In genomic region chr13:21714725-21715124, GRCm38 (mm10) we compare ENCODE assay signal across 8 mouse cellular contexts. TPM values are rescaled to one million over a fixed set of nuclear protein-coding genes. Genes with fewer than 3 reads are reported as not detected.
DNase-seq lines count a peak whose midpoint lies in the region; ATAC-seq and TF ChIP-seq lines count a peak whose summit lies in the region.

No protein-coding gene starts in this region.

- H3K4me1 ChIP-seq in embryonic fibroblast, embryonic 13.5 days (ENCODE audit: control insufficient read depth, insufficient read depth, low read length): peaks cover 13% of the 10 kb centered on the region; the same call in 1 of the 2 replicates
- H3K4me1 ChIP-seq in heart, embryonic 14.5 days (ENCODE audit: control insufficient read depth in 2 of 2, insufficient read depth in 2 of 2, low read length in 2 of 2): peaks cover 3 to 17% of the 10 kb centered on the region in 2 experiments; a peak in 3 of 4 replicates
- H3K4me1 ChIP-seq in liver, postnatal 0 days (ENCODE audit: insufficient read depth): peaks cover 25% of the 10 kb centered on the region
- peaks cover 35% of the 10 kb centered on the region for H3K4me1 ChIP-seq in neural tube, embryonic 13.5 days (replicated peaks)

- TF ChIP-seq CTCF in embryonic fibroblast, embryonic 13.5 days (IDR thresholded peaks at IDR 0.05; ENCODE audit: borderline replicate concordance, insufficient read depth, low read length): no peak
- peak; percentile 96 for TF ChIP-seq CTCF in liver, postnatal 0 days (IDR thresholded peaks at IDR 0.05; ENCODE audit: low read depth)

- TF ChIP-seq POLR2A in embryonic fibroblast, embryonic 13.5 days (IDR thresholded peaks at IDR 0.05; ENCODE audit: low read depth, low read length): no peak

- peak overlapping the region; percentile 75; the same call in 1 of the 2 replicates for H3K9ac ChIP-seq in heart, embryonic 14.5 days (ENCODE audit: low read length)
- H3K9ac ChIP-seq in liver, postnatal 0 days (replicated peaks): peak overlapping the region; percentile 77
- peak overlapping the region; percentile 64 for H3K9ac ChIP-seq in neural tube, embryonic 13.5 days

- DNase-seq in ES-CJ7 (ENCODE audit: low read depth, low spot score): peak; percentile 79
- peak; percentile 45 to 64 for DNase-seq in adrenal gland, postnatal 36 days
- DNase-seq in kidney, postnatal 10 days: peak; percentile 72
- DNase-seq in liver, postnatal 0 days: peak; percentile 72
- DNase-seq in thymus, postnatal 36 days: peak; percentile 53 to 60

- ATAC-seq in heart, embryonic 14.5 days (ENCODE audit: insufficient number of reproducible peaks, insufficient read depth, low FRiP score, low read depth): no peak
- no peak for ATAC-seq in liver, postnatal 0 days
- ATAC-seq in neural tube, embryonic 13.5 days (ENCODE audit: low read depth): no peak

- no peak overlapping the region for H3K27ac ChIP-seq in embryonic fibroblast, embryonic 13.5 days (ENCODE audit: insufficient read depth, low read length)
- peak overlapping the region; percentile 32 to 92; a peak in 2 of 4 replicates for H3K27ac ChIP-seq in heart, embryonic 14.5 days (replicated peaks in 1 of 2; ENCODE audit: control insufficient read depth in 1 of 2, insufficient read depth in 1 of 2, low read depth in 2 of 2, low read length in 2 of 2)
- H3K27ac ChIP-seq in liver, postnatal 0 days (ENCODE audit: low read depth): peak overlapping the region; percentile 88
- 0 out of 2 replicates have a peak overlapping the region, but pooled peaks have one; percentile 90 for H3K27ac ChIP-seq in neural tube, embryonic 13.5 days (replicated peaks)

- WGBS in heart, embryonic 14.5 days: 1% methylated on average over 7 of the region's 7 CpGs
- under 1% methylated on average over 7 of the region's 7 CpGs for WGBS in liver, postnatal 0 days (ENCODE audit: insufficient replicate concordance)
- 1% methylated on average over 7 of the region's 7 CpGs for WGBS in neural tube, embryonic 13.5 days

- peak overlapping the region; percentile 74 for H3K4me2 ChIP-seq in heart, embryonic 14.5 days (ENCODE audit: low read length)
- H3K4me2 ChIP-seq in liver, postnatal 0 days (ENCODE audit: low read depth, low read length): peak overlapping the region; percentile 72
- peak overlapping the region; percentile 67 for H3K4me2 ChIP-seq in neural tube, embryonic 13.5 days

- TF ChIP-seq EP300 in liver, postnatal 0 days (IDR thresholded peaks at IDR 0.05; ENCODE audit: low read depth): no peak; the same call in 1 of the 2 replicates

- H3K36me3 ChIP-seq in heart, embryonic 14.5 days (ENCODE audit: control insufficient read depth, insufficient read depth, low read length): no peaks in the 10 kb centered on the region
- H3K36me3 ChIP-seq in liver, postnatal 0 days (replicated peaks; ENCODE audit: insufficient read depth, low read length): no peaks in the 10 kb centered on the region
- no peaks in the 10 kb centered on the region for H3K36me3 ChIP-seq in neural tube, embryonic 13.5 days

- H3K27me3 ChIP-seq in heart, embryonic 14.5 days (ENCODE audit: control insufficient read depth, insufficient read depth, low read length): no peaks in the 10 kb centered on the region
- H3K27me3 ChIP-seq in liver, postnatal 0 days (ENCODE audit: insufficient read depth, low read length): no peaks in the 10 kb centered on the region
- H3K27me3 ChIP-seq in neural tube, embryonic 13.5 days: no peaks in the 10 kb centered on the region

- H3K4me3 ChIP-seq in embryonic fibroblast, embryonic 13.5 days (ENCODE audit: insufficient read depth, low read length): peak overlapping the region; percentile 52
- H3K4me3 ChIP-seq in heart, embryonic 14.5 days (ENCODE audit: control insufficient read depth in 1 of 2, insufficient read depth in 1 of 2, low read depth in 1 of 2, low read length in 2 of 2): peak overlapping the region in 1 of 2 experiments; percentile 37; a peak in 1 of 4 replicates
- H3K4me3 ChIP-seq in liver, postnatal 0 days (ENCODE audit: low read depth, low read length): peak overlapping the region; percentile 45
- H3K4me3 ChIP-seq in neural tube, embryonic 13.5 days: peak overlapping the region; percentile 42

- H3K9me3 ChIP-seq in heart, embryonic 14.5 days (ENCODE audit: control insufficient read depth, low read length): no peaks in the 10 kb centered on the region
- H3K9me3 ChIP-seq in liver, postnatal 0 days (ENCODE audit: low read length): no peaks in the 10 kb centered on the region
- no peaks in the 10 kb centered on the region for H3K9me3 ChIP-seq in neural tube, embryonic 13.5 days

RNA-seq across cellular contexts. Expression of gene Hist1h2bl, which starts 1.2 kb away (rescaled TPM):
- total RNA-seq in adrenal gland, postnatal 36 days (2021): 10 to 100 TPM; 60.4 to 64.6 TPM
- 3.5 TPM in 1 of 2 replicates, not detected in the other for polyA plus RNA-seq in embryonic fibroblast, embryonic 13.5 days (2011; ENCODE audit: insufficient read length, low read depth, missing spikeins)
- polyA plus RNA-seq in heart, embryonic 14.5 days (2014; fragmentation: Nextera tagmentation; extraction: Ambion mirVana): 1.2 and 1.4 TPM in 2 replicates
- polyA plus RNA-seq in liver, postnatal 0 days (2015; fragmentation: Nextera tagmentation; extraction: Ambion mirVana): 0.51 and 1.9 TPM in 2 replicates
- 1.4 and 1.5 TPM in 2 replicates for polyA plus RNA-seq in neural tube, embryonic 13.5 days (2015; fragmentation: Nextera tagmentation; extraction: Ambion mirVana)

RNA-seq across cellular contexts. Expression of gene Hist1h2ai, which starts 1.5 kb away (rescaled TPM):
- 10 to 100 TPM in 1 of 2 experiments, 1 to 10 TPM in 1; 7.6 to 50.2 TPM for total RNA-seq in adrenal gland, postnatal 36 days (2021)
- polyA plus RNA-seq in embryonic fibroblast, embryonic 13.5 days (2011; ENCODE audit: insufficient read length, low read depth, missing spikeins): 5.0 TPM in 1 of 2 replicates, not detected in the other
- polyA plus RNA-seq in heart, embryonic 14.5 days (2014; fragmentation: Nextera tagmentation; extraction: Ambion mirVana): 12.2 and 15.1 TPM in 2 replicates
- 16.4 and 20.2 TPM in 2 replicates for polyA plus RNA-seq in liver, postnatal 0 days (2015; fragmentation: Nextera tagmentation; extraction: Ambion mirVana)
- polyA plus RNA-seq in neural tube, embryonic 13.5 days (2015; fragmentation: Nextera tagmentation; extraction: Ambion mirVana): 5.9 TPM in 1 of 2 replicates, not detected in the other

RNA-seq across cellular contexts. Expression of gene Hist1h3h, which starts 2.7 kb away (rescaled TPM):
- total RNA-seq in adrenal gland, postnatal 36 days (2021): 10 to 100 TPM; 68.3 to 81.7 TPM
- polyA plus RNA-seq in embryonic fibroblast, embryonic 13.5 days (2011; ENCODE audit: insufficient read length, low read depth, missing spikeins): 3.4 TPM in 1 of 2 replicates, not detected in the other
- 2.4 and 4.4 TPM in 2 replicates for polyA plus RNA-seq in heart, embryonic 14.5 days (2014; fragmentation: Nextera tagmentation; extraction: Ambion mirVana)
- 7.1 and 8.7 TPM in 2 replicates for polyA plus RNA-seq in liver, postnatal 0 days (2015; fragmentation: Nextera tagmentation; extraction: Ambion mirVana)
- polyA plus RNA-seq in neural tube, embryonic 13.5 days (2015; fragmentation: Nextera tagmentation; extraction: Ambion mirVana): 2.7 and 3.3 TPM in 2 replicates

RNA-seq across cellular contexts. Expression of gene Hist1h2bm, which starts 7.1 kb away (rescaled TPM):
- total RNA-seq in adrenal gland, postnatal 36 days (2021): 10 to 100 TPM; 17.4 to 18.8 TPM
- 5.5 and 9.1 TPM in 2 replicates for polyA plus RNA-seq in embryonic fibroblast, embryonic 13.5 days (2011; ENCODE audit: insufficient read length, low read depth, missing spikeins)
- polyA plus RNA-seq in heart, embryonic 14.5 days (2014; fragmentation: Nextera tagmentation; extraction: Ambion mirVana): 1.00 TPM in 2 replicates
- 1.6 and 2.3 TPM in 2 replicates for polyA plus RNA-seq in liver, postnatal 0 days (2015; fragmentation: Nextera tagmentation; extraction: Ambion mirVana)
- polyA plus RNA-seq in neural tube, embryonic 13.5 days (2015; fragmentation: Nextera tagmentation; extraction: Ambion mirVana): 1.2 and 1.4 TPM in 2 replicates

RNA-seq across cellular contexts. Expression of gene Olfr1359, which starts 16.8 kb away (rescaled TPM):
- total RNA-seq in adrenal gland, postnatal 36 days (2021): not detected
- not detected in 2 replicates for polyA plus RNA-seq in embryonic fibroblast, embryonic 13.5 days (2011; ENCODE audit: insufficient read length, low read depth, missing spikeins)
- polyA plus RNA-seq in heart, embryonic 14.5 days (2014; fragmentation: Nextera tagmentation; extraction: Ambion mirVana): not detected in 2 replicates
- polyA plus RNA-seq in liver, postnatal 0 days (2015; fragmentation: Nextera tagmentation; extraction: Ambion mirVana): not detected in 2 replicates
- not detected in 2 replicates for polyA plus RNA-seq in neural tube, embryonic 13.5 days (2015; fragmentation: Nextera tagmentation; extraction: Ambion mirVana)
